Mouse (Mus musculus) ES-E14 (cell line): ENCODE data around the gene Abhd2.

ENCODE experiments used
- CHD2 ChIP-seq: IDR thresholded peaks from 2 replicates; pipeline ENCODE4 v1.6.1; 2014; ENCODE audit warnings: mild to moderate bottlenecking, low read depth, low read length, inconsistent platforms
- HCFC1 ChIP-seq: IDR thresholded peaks from 2 replicates; pipeline ENCODE4 v1.6.1; 2012; ENCODE audit warnings: low read length, inconsistent platforms, borderline replicate concordance; ENCODE audit not compliant: insufficient read depth
- MAFK ChIP-seq: IDR thresholded peaks from 2 replicates; pipeline ENCODE4 v1.6.1; 2014; ENCODE audit warnings: mild to moderate bottlenecking, low read depth, low read length, inconsistent platforms; ENCODE audit not compliant: insufficient read depth
- ZC3H11A ChIP-seq: IDR thresholded peaks from 2 replicates; pipeline ENCODE4 v1.6.1; 2012; ENCODE audit warnings: low read depth, mild to moderate bottlenecking, inconsistent platforms, low read length, borderline replicate concordance

DNA sequence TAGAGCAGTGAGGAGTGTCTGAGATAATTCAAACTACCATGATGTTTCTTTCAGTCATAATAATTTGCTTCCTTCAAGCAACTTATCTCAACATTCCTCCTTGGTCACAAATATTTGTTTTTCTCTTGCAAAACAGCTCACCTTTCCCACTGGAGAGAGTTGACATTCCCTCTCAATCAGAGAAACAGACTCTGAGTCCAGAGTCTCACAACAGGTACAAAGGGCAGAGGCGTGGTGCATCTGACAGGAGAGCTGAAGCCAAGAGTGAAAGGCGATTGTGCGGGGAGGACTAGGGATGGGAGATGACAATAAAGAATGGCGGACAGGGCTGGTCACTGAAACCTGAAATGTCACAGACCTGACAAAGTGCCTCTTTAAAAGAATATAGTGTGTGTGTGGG is 16.3 kb upstream of the Abhd2 start:
- TF ChIP-seq ZC3H11A (no peak), HCFC1 (no peak), CHD2 (no peak), MAFK (no peak)
